Mouse (Mus musculus) erythroblast, embryonic 14.5 days (primary cell): ENCODE data around the gene Pou2f2. TPM values are rescaled to one million over a fixed set of nuclear protein-coding genes. Genes with fewer than 3 reads are reported as not detected.

Experiments used
- H3K27me3 ChIP-seq: 2 replicates; pipeline ENCODE4 v1.6.1; 2012; ENCODE audit warnings: inconsistent platforms; ENCODE audit not compliant: control insufficient read depth
- H3K36me3 ChIP-seq: 2 replicates; pipeline ENCODE4 v1.6.1; 2012; ENCODE audit warnings: mild to moderate bottlenecking, inconsistent platforms; ENCODE audit not compliant: control insufficient read depth
- H3K4me1 ChIP-seq: 2 replicates; pipeline ENCODE4 v1.6.1; 2012; ENCODE audit warnings: inconsistent platforms; ENCODE audit not compliant: control insufficient read depth
- H3K4me3 ChIP-seq: replicated peaks from 2 replicates; pipeline ENCODE3; 2012; ENCODE audit warnings: moderate library complexity, mild to moderate bottlenecking, inconsistent platforms
- H3K9me3 ChIP-seq: 2 replicates; pipeline ENCODE4 v1.6.1; 2012; ENCODE audit warnings: low read length, inconsistent platforms, mixed read lengths; ENCODE audit not compliant: control insufficient read depth
- GATA1 ChIP-seq: IDR thresholded peaks from 2 replicates; pipeline ENCODE4 v1.6.1; 2012; ENCODE audit warnings: low read length, inconsistent platforms, mixed read lengths
- TAL1 ChIP-seq: IDR thresholded peaks from 3 replicates; pipeline ENCODE4 v1.6.1; 2012; ENCODE audit warnings: low read length, inconsistent platforms, mixed read lengths
- polyA plus RNA-seq: library from polyadenylated mRNA; stranded (reverse); fragments of >175 nt; gene quantifications from 2 replicates; pipeline ENCODE4 v1.2.3, GENCODE M21; 2012

Pou2f2 gene
- polyA plus RNA-seq, 1 experiment: 0.29 TPM

- no peak for TF ChIP-seq TAL1
- peak; percentile 6; the same call in 1 of the 2 replicates for TF ChIP-seq GATA1
- peaks cover 55% of the 10 kb centered on the region for H3K4me1 ChIP-seq
- H3K27me3 ChIP-seq: peaks cover 32% of the 10 kb centered on the region
- peak overlapping the region; percentile 68 for H3K4me3 ChIP-seq
- H3K36me3 ChIP-seq: no peaks in the 10 kb centered on the region; the same call in 1 of the 2 replicates
- no peaks in the 10 kb centered on the region for H3K9me3 ChIP-seq
These were observed 23.9 kb downstream of the Pou2f2 start for GRCm38 (mm10) chr7:25155469-25156157.

DNA sequence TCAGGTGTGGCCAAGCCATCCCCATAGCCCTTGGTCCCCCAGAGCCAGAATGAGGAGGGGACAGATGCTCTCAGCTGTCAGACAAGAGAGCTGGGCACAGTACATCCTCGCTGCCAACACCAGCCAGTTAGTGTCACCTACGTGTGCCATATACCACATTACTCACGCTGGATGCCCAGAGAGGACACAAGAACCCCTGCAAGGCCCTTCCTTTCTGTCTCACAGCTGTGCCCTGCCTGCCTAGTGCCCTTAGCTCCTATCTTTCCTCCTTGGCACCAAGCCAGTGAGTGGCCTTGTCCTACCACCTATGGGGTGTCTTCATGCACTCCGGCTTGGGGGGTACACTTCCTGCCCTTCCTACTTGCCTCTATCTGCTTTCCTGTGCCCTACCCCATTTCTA, 24.9 kb downstream of the Pou2f2 start:
- H3K27me3 ChIP-seq: peaks cover 40% of the 10 kb centered on the region
- H3K4me1 ChIP-seq: peaks cover 55% of the 10 kb centered on the region
- H3K9me3 ChIP-seq: no peaks in the 10 kb centered on the region
- H3K36me3 ChIP-seq: no peaks in the 10 kb centered on the region; the same call in 1 of the 2 replicates
- peak overlapping the region; percentile 68 for H3K4me3 ChIP-seq
- no peak for TF ChIP-seq GATA1
- TF ChIP-seq TAL1: no peak

- no peak overlapping the region for H3K4me3 ChIP-seq
- H3K4me1 ChIP-seq: peaks cover 55% of the 10 kb centered on the region
- H3K27me3 ChIP-seq: peaks cover 46% of the 10 kb centered on the region
These were observed 25.7 kb downstream of the Pou2f2 start for GRCm38 (mm10) chr7:25153841-25154240.

DNA sequence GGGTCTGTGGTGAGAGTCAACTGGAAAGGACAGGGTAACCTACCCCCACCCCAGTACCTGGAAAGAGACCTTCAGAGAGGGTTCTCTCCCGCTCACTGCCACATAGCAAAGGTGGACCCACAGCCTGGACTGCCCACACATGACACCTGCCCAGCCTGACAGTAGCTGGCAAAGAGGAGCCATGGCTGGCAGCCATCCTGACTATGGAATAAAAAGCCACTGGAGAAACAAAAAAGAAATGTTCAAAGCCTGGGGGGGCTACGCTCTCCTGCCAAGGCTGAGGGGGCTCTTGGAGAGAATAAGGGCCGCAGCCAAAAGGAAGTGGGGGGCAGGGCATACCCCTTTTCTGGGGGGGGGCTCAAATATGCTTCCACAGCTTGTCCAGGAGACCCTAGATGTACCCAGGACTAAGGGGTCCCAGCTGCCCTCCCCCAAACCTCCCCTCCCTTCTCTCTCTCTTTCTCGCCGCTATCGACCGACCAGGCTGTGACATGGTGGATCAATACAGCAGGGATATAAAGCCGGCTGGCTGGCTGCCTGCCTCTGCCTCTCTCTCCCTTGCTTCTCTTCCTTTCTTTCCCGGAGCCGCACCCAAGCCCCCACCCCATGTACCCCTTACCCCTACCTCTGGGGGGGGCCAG, 27.5 kb downstream of the Pou2f2 start:
- peaks cover 57% of the 10 kb centered on the region for H3K27me3 ChIP-seq
- H3K36me3 ChIP-seq: no peaks in the 10 kb centered on the region; the same call in 1 of the 2 replicates
- no peak overlapping the region for H3K4me3 ChIP-seq
- no peaks in the 10 kb centered on the region for H3K9me3 ChIP-seq
- peaks cover 45% of the 10 kb centered on the region for H3K4me1 ChIP-seq
- no peak for TF ChIP-seq GATA1
- no peak for TF ChIP-seq TAL1

More at GRCm38 (mm10) chr7:25153841-25154240, 25.7 kb downstream of the Pou2f2 start:
- no peaks in the 10 kb centered on the region; the same call in 1 of the 2 replicates for H3K36me3 ChIP-seq
- TF ChIP-seq GATA1: no peak
- no peak for TF ChIP-seq TAL1
- no peaks in the 10 kb centered on the region for H3K9me3 ChIP-seq

- H3K27me3 ChIP-seq: peaks cover 61% of the 10 kb centered on the region
These were observed 28.5 kb downstream of the Pou2f2 start for GRCm38 (mm10) chr7:25151009-25151408.

DNA sequence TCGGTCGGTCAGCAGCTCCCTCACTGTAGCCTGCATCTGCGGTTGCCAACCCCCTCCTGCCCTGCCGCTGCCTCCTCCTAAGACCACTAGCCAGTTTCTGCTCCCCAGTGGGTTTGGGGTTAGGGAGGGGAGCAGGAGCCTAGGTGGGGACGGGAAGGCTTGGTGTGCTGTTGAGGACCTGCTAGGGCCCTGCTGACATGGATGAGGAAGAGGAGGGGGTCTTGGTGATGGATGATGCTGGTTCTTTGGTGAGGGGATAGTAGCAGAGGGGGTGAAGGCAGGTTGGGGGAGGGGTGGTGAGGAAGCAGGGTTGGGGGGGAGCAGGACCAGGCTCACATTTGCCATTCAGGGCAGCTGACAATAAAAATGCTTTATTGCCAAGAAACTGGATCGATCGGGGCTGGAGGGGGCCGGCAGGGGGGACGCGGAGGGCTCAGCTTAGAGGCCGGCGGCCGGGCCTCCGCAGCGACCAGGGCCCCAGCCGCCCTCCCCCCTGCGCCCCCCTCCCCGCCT, 29.3 kb downstream of the Pou2f2 start:
- H3K4me3 ChIP-seq: no peak overlapping the region
- H3K9me3 ChIP-seq: no peaks in the 10 kb centered on the region
- H3K4me1 ChIP-seq: peaks cover 27% of the 10 kb centered on the region
- TF ChIP-seq TAL1 (no peak), GATA1 (no peak)
- no peaks in the 10 kb centered on the region; the same call in 1 of the 2 replicates for H3K36me3 ChIP-seq
- H3K27me3 ChIP-seq: peaks cover 65% of the 10 kb centered on the region

More at GRCm38 (mm10) chr7:25151009-25151408, 28.5 kb downstream of the Pou2f2 start:
- H3K4me3 ChIP-seq: no peak overlapping the region
- no peaks in the 10 kb centered on the region; the same call in 1 of the 2 replicates for H3K36me3 ChIP-seq
- no peak for TF ChIP-seq GATA1
- TF ChIP-seq TAL1: no peak
- H3K9me3 ChIP-seq: no peaks in the 10 kb centered on the region
- peaks cover 35% of the 10 kb centered on the region for H3K4me1 ChIP-seq

DNA sequence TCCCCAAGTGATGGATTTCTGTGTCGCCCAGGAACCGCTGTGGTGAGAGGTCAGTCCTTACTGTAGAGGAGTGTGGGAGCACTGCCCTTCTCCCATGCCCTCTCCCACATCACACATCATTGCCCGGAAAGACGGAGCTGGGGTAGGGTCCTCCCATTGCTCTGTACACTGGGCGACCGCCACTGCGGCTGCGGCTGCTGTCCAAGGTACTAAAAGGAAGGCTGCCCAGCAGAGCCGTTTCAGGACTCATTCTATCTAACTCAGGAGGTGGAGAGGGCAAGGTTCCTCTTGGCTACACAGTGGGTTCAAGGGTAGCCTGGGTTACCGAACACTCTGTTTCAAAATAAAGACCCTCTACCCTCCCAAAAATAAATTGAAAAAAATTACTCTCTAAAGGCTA, 33.6 kb downstream of the Pou2f2 start:
- no peaks in the 10 kb centered on the region for H3K36me3 ChIP-seq
- peaks cover 50% of the 10 kb centered on the region for H3K27me3 ChIP-seq
- TF ChIP-seq TAL1: no peak
- TF ChIP-seq GATA1: no peak
- no peaks in the 10 kb centered on the region; the same call in none of the 2 replicates for H3K4me1 ChIP-seq
- no peak overlapping the region for H3K4me3 ChIP-seq
- no peaks in the 10 kb centered on the region for H3K9me3 ChIP-seq

DNA sequence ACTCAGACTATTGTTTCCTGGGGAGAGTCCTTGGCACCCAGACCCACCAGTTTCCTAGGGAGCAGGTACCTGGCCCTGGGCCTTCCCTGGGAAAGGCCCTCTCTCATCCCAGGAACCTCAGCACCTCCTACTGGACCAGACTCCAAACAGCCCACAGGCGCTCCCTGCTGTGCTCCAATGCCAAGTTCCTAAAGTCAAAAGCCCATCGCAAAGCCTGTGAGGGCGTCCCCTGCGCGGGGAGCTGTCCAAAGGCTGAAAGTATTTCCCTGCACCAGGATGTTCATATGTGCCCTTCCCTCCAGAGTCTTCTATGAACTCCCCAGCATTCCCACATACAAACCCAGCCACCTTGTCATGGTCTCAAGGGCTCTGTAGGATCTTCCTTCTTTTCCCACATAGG, 37.8 kb downstream of the Pou2f2 start:
- no peaks in the 10 kb centered on the region for H3K36me3 ChIP-seq
- no peak overlapping the region for H3K4me3 ChIP-seq
- H3K9me3 ChIP-seq: no peaks in the 10 kb centered on the region
- peaks cover 34% of the 10 kb centered on the region for H3K27me3 ChIP-seq
- TF ChIP-seq TAL1 (no peak), GATA1 (no peak)
- no peaks in the 10 kb centered on the region for H3K4me1 ChIP-seq

DNA sequence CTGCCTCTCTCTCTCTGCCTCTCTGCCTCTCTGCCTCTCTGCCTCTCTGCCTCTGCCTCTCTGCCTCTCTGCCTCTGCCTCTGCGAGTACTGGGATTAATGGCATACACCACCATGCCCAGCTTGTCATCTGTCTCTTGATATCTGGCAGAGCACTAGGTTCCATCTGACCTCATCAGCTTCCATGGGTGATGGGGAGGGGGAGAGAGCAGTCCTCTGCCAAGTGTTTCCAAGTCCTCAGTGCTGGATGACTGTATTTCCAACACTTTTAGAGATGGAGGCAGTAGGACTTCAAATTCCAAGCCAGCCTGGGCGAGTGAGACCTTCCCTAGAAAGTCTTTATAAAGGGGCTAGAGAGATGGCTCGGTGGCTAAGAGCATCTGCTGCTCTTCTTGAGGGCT, 42.0 kb downstream of the Pou2f2 start:
- Histone ChIP-seq H3K36me3 (no peaks in the 10 kb centered on the region), H3K4me3 (no peak overlapping the region), H3K4me1 (peaks cover 19% of the 10 kb centered on the region), H3K9me3 (peaks cover 7% of the 10 kb centered on the region), H3K27me3 (peaks cover 63% of the 10 kb centered on the region)
- TF ChIP-seq GATA1 (no peak), TAL1 (no peak)
